Mouse (Mus musculus) liver, postnatal 0 days (tissue): Measurements from ENCODE around the gene Sult2a7. TPM values are rescaled to one million over a fixed set of nuclear protein-coding genes. Genes with fewer than 3 reads are reported as not detected.

Source experiments
- ATAC-seq: fragments of 200-750 bp; cut with Nextera tagmentation; 2 replicates; pipeline ENCODE4 v1.8.0; 2017; ENCODE audit warnings: mild to moderate bottlenecking, moderate library complexity
- DNase-seq: peaks from one replicate; pipeline ENCODE4 v3.0.0-alpha.2; 2016
- H3K27ac ChIP-seq: fragments of 300-500 bp; sonication (generic); 2 replicates; pipeline ENCODE4 v1.5.1; 2014; ENCODE audit warnings: antibody characterized with exemption, moderate library complexity, mild to moderate bottlenecking, low read depth
- H3K27me3 ChIP-seq: fragments of 300-500 bp; sonication (generic); 2 replicates; pipeline ENCODE4 v1.6.1; 2014; ENCODE audit warnings: low read length, control low read depth, mixed read lengths; ENCODE audit not compliant: insufficient read depth
- H3K36me3 ChIP-seq: fragments of 300-500 bp; sonication (generic); replicated peaks from 2 replicates; pipeline ENCODE4 v1.6.1; 2014; ENCODE audit warnings: mild to moderate bottlenecking, control low read depth, low read length, moderate library complexity, mixed read lengths; ENCODE audit not compliant: insufficient read depth
- H3K4me1 ChIP-seq: fragments of 300-500 bp; sonication (generic); 2 replicates; pipeline ENCODE4 v1.6.1; 2014; ENCODE audit warnings: antibody characterized with exemption, mild to moderate bottlenecking, control low read depth; ENCODE audit not compliant: insufficient read depth
- H3K4me2 ChIP-seq: fragments of 300-500 bp; sonication (generic); 2 replicates; pipeline ENCODE4 v1.6.1; 2014; ENCODE audit warnings: low read depth, mild to moderate bottlenecking, low read length, moderate library complexity, mixed read lengths
- H3K4me3 ChIP-seq: fragments of 300-500 bp; sonication (generic); 2 replicates; pipeline ENCODE4 v1.5.1; 2014; ENCODE audit warnings: low read depth, low read length
- H3K9ac ChIP-seq: fragments of 300-500 bp; sonication (generic); replicated peaks from 2 replicates; pipeline ENCODE4 v1.6.1; 2014; ENCODE audit warnings: mild to moderate bottlenecking, moderate library complexity
- H3K9me3 ChIP-seq: fragments of 300-500 bp; sonication (generic); 2 replicates; pipeline ENCODE4 v1.6.1; 2016; ENCODE audit warnings: mild to moderate bottlenecking, control low read depth, low read length, mixed read lengths
- CTCF ChIP-seq: sonication (generic); IDR thresholded peaks from 2 replicates; pipeline ENCODE4 v1.5.1; 2016; ENCODE audit warnings: antibody characterized with exemption, low read depth
- EP300 ChIP-seq: IDR thresholded peaks from 2 replicates; pipeline ENCODE4 v1.6.1; 2016; ENCODE audit warnings: antibody characterized with exemption, low read depth, mild to moderate bottlenecking
- WGBS: fragments of 180-500 bp; shearing (Covaris S2); extraction: QIAGEN DNeasy Blood & Tissue Kit; methylation state at CpG from one replicate; pipeline ENCODE4 v1.1.7; 2014; ENCODE audit not compliant: insufficient replicate concordance; 5-methylcytosine and 5-hydroxymethylcytosine counted together
- polyA plus RNA-seq: library from polyadenylated mRNA; unstranded; fragments of >200 nt; fragmentation: Nextera tagmentation; extraction: Ambion mirVana; gene quantifications from 2 replicates; pipeline ENCODE4 v1.2.1, GENCODE M21; 2015

Gene Sult2a7
- polyA plus RNA-seq, 1 experiment from 2014 or later = not detected

DNA sequence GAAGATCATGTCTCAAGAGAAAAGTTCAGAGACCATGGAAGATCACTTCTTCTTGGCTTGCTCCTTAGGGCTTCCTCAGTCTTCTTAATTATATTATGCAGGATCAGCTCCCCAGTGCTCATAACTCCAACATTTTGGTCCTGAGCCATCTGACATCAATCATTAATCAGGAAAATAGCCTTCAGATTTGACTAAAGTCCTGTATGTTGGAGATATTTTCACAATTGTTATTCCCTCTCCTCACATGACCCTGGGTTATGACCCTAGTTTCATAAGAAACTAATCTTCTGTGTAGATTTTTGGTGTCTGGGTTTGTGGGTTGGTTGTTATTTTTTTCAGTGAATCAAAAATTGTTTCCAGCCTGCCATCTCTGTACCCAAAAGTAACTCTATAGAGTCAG is 54.4 kb downstream of the Sult2a7 start:
- H3K27me3 ChIP-seq = no peaks in the 10 kb centered on the region
- TF ChIP-seq EP300 (peak; percentile 60), CTCF (no peak)
- H3K9ac ChIP-seq = no peak overlapping the region
- H3K4me3 ChIP-seq = no peak overlapping the region
- DNase-seq (no peak), ATAC-seq (peak; percentile 28; the same call in 1 of the 2 replicates)
- H3K27ac ChIP-seq = peak overlapping the region; percentile 92
- no peaks in the 10 kb centered on the region for H3K9me3 ChIP-seq
- no peaks in the 10 kb centered on the region; the same call in 1 of the 2 replicates for H3K4me1 ChIP-seq
- no peak overlapping the region for H3K4me2 ChIP-seq
- no peaks in the 10 kb centered on the region for H3K36me3 ChIP-seq

DNA sequence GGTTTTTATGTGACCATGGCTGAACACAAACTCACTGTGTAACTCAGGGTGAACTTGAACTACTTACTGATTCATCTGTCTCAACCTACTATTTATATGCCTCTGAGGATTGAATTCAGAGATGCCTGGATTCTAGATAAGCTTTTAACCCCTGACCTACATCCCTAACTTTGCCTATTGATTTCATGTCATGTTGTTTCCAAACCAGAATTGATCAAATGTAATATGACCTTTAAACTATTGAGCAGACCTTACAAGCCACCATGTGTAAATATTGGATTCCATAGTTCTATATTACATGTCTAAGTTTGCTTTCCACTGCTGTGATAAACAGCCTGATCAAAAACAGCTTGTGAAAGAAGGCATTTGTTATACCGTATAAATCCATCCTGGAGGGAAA is 55.5 kb downstream of the Sult2a7 start:
- Histone ChIP-seq H3K9ac (no peak overlapping the region), H3K4me3 (no peak overlapping the region), H3K4me2 (no peak overlapping the region), H3K4me1 (no peaks in the 10 kb centered on the region; the same call in 1 of the 2 replicates), H3K27ac (peak overlapping the region; percentile 92), H3K36me3 (no peaks in the 10 kb centered on the region), H3K9me3 (no peaks in the 10 kb centered on the region), H3K27me3 (no peaks in the 10 kb centered on the region)
- no peak for DNase-seq
- TF ChIP-seq CTCF (no peak), EP300 (peak; percentile 94)
- 46% methylated on average over 1 of the region's 1 CpGs for WGBS
- peak; percentile 92 for ATAC-seq

DNA sequence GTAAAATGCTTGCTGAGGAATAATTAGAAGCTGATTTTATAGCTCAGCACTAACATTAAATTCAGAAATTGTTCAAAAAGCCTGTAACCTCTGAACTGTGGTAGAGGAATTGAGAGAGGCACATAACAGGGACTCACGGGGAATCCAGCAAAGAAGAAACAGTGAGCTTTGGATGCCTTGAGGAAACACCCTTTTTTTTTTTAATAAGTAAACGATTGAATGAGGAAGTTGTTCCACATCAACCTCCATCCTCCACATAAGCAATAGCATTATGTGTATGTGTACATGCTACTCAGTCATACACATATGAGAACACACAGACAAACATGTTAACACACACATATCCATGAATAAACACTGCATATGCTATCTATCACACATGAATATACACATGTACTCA is 56.0 kb downstream of the Sult2a7 start:
- no peak overlapping the region for H3K4me3 ChIP-seq
- H3K4me1 ChIP-seq = no peaks in the 10 kb centered on the region; the same call in 1 of the 2 replicates
- H3K9me3 ChIP-seq = no peaks in the 10 kb centered on the region
- no peak overlapping the region for H3K9ac ChIP-seq
- DNase-seq (no peak), ATAC-seq (peak; percentile 78)
- 55% methylated on average over 2 of the region's 2 CpGs for WGBS
- peak overlapping the region; percentile 92 for H3K27ac ChIP-seq
- TF ChIP-seq CTCF = no peak
- TF ChIP-seq EP300 = no peak
- H3K27me3 ChIP-seq = no peaks in the 10 kb centered on the region
- H3K4me2 ChIP-seq = no peak overlapping the region
- H3K36me3 ChIP-seq = no peaks in the 10 kb centered on the region

Other genes starting within 250 kb of the Sult2a7 start
- gene Sult2a6, start 239.4 kb downstream of the Sult2a7 start, polyA plus RNA-seq = 9.5 and 12.5 TPM in 2 replicates
- 0.31 and 0.51 TPM in 2 replicates for gene Obox8, start 160.7 kb downstream of the Sult2a7 start, polyA plus RNA-seq
- 19.8 and 22.7 TPM in 2 replicates for gene Sult2a8, start 47.5 kb downstream of the Sult2a7 start, polyA plus RNA-seq
- 0.02 TPM in 1 of 2 replicates, not detected in the other for gene Vmn1r90, start 69.3 kb upstream of the Sult2a7 start, polyA plus RNA-seq
- not detected in 2 replicates for gene Obox7, start 165.3 kb upstream of the Sult2a7 start, polyA plus RNA-seq